ENCODE assay signal across 24 mouse cellular contexts in genomic region chr4:24924726-24925125, GRCm38 (mm10). TPM values are rescaled to one million over a fixed set of nuclear protein-coding genes. Genes with fewer than 3 reads are reported as not detected.
"Had no signal": no experiment of that assay in that cellular context is flagged by ENCODE, and none has a peak within 500 bp of the region (broad histone marks: within the 10 kb centered on the region; RNA-seq: fewer than 3 reads in every experiment).

No protein-coding gene starts in this region.

- H3K4me1 ChIP-seq: kidney, embryonic 15.5 days; limb, embryonic 10.5 days; limb, embryonic 13.5 days; liver, embryonic 12.5 days; liver, embryonic 15.5 days; lung, embryonic 15.5 days; megakaryocyte, embryonic 14.5 days; midbrain, embryonic 10.5 days; midbrain, embryonic 13.5 days had no signal

- H3K27me3 ChIP-seq: kidney, embryonic 15.5 days; limb, embryonic 13.5 days; liver, embryonic 12.5 days; liver, embryonic 15.5 days; lung, embryonic 15.5 days; megakaryocyte, embryonic 14.5 days; midbrain, embryonic 13.5 days had no signal

- H3K9ac ChIP-seq: kidney, embryonic 15.5 days; limb, embryonic 13.5 days; liver, embryonic 12.5 days; liver, embryonic 15.5 days; lung, embryonic 15.5 days; midbrain, embryonic 13.5 days had no signal

- DNase-seq: kidney, adult 11 months; kidney, adult 8-10 months; kidney, postnatal 25 days; layer of hippocampus, adult 9-11 months; layer of hippocampus, postnatal 36 days; liver; lung, adult 18-20 months; lung, postnatal 10 days; lung, postnatal 36 days; right cerebral cortex, postnatal 14 days; right cerebral cortex, postnatal 4 days; thymus, postnatal 25 days had no signal

- ATAC-seq: liver, embryonic 12.5 days; midbrain, embryonic 13.5 days; midbrain, embryonic 16.5 days had no signal

- H3K4me3 ChIP-seq: kidney, embryonic 15.5 days; left cerebral cortex, adult 2 months; limb, embryonic 10.5 days; limb, embryonic 13.5 days; liver, embryonic 12.5 days; liver, embryonic 15.5 days; lung, embryonic 15.5 days; megakaryocyte, embryonic 14.5 days; midbrain, embryonic 10.5 days; midbrain, embryonic 13.5 days had no signal

- H3K27ac ChIP-seq: kidney, embryonic 15.5 days; left cerebral cortex, adult 2 months; limb, embryonic 10.5 days; limb, embryonic 13.5 days; liver, embryonic 12.5 days; liver, embryonic 15.5 days; lung, embryonic 15.5 days; midbrain, embryonic 10.5 days; midbrain, embryonic 13.5 days; stomach, postnatal 0 days had no signal

- H3K9me3 ChIP-seq: kidney, embryonic 15.5 days; limb, embryonic 10.5 days; limb, embryonic 13.5 days; liver, embryonic 12.5 days; liver, embryonic 15.5 days; lung, embryonic 15.5 days; megakaryocyte, embryonic 14.5 days; midbrain, embryonic 10.5 days; midbrain, embryonic 13.5 days had no signal

- H3K36me3 ChIP-seq: kidney, embryonic 15.5 days; limb, embryonic 10.5 days; limb, embryonic 13.5 days; liver, embryonic 12.5 days; liver, embryonic 15.5 days; lung, embryonic 15.5 days; midbrain, embryonic 10.5 days; midbrain, embryonic 13.5 days had no signal

- H3K4me2 ChIP-seq: kidney, embryonic 15.5 days; limb, embryonic 13.5 days; liver, embryonic 12.5 days; liver, embryonic 15.5 days; lung, embryonic 15.5 days; midbrain, embryonic 13.5 days had no signal

RNA-seq across cellular contexts. Expression of gene Gpr63, which starts 41.5 kb away (rescaled TPM):
- polyA plus RNA-seq: liver, embryonic 15.5 days had no signal
